Mouse (Mus musculus) midbrain, embryonic 10.5 days (tissue): ENCODE measurements at regions not wholly inside any gene's neighbourhood (a gene's known extent, or its start where the extent isn't known, plus 50 kb on each side); places are given as distances from the start of the nearest gene placed in this dataset.

Source experiments
- DNase-seq: peaks from one replicate; pipeline ENCODE4 v3.0.0-alpha.2; 2017; ENCODE audit warnings: low spot score
- H3K27ac ChIP-seq: fragments of 300-500 bp; sonication (generic); replicated peaks from 2 replicates; pipeline ENCODE4 v1.5.1; 2016; ENCODE audit warnings: mild to moderate bottlenecking
- H3K27me3 ChIP-seq: fragments of 300-500 bp; sonication (generic); 2 replicates; pipeline ENCODE4 v1.6.1; 2016; ENCODE audit warnings: low read depth, mild to moderate bottlenecking; ENCODE audit not compliant: poor library complexity, severe bottlenecking
- H3K36me3 ChIP-seq: fragments of 300-500 bp; sonication (generic); 2 replicates; pipeline ENCODE4 v1.6.1; 2016; ENCODE audit warnings: mild to moderate bottlenecking, moderate library complexity
- H3K4me1 ChIP-seq: fragments of 300-500 bp; sonication (generic); 2 replicates; pipeline ENCODE4 v1.6.1; 2016
- H3K4me3 ChIP-seq: fragments of 300-500 bp; sonication (generic); 2 replicates; pipeline ENCODE4 v1.5.1; 2016; ENCODE audit warnings: mild to moderate bottlenecking, moderate library complexity
- H3K9me3 ChIP-seq: fragments of 300-500 bp; sonication (generic); replicated peaks from 2 replicates; pipeline ENCODE4 v1.6.1; 2016; ENCODE audit warnings: mild to moderate bottlenecking
- WGBS: fragments of 180-500 bp; shearing (Covaris S2); methylation state at CpG from one replicate; pipeline ENCODE4 v1.1.7; 2016; 5-methylcytosine and 5-hydroxymethylcytosine counted together

DNA sequence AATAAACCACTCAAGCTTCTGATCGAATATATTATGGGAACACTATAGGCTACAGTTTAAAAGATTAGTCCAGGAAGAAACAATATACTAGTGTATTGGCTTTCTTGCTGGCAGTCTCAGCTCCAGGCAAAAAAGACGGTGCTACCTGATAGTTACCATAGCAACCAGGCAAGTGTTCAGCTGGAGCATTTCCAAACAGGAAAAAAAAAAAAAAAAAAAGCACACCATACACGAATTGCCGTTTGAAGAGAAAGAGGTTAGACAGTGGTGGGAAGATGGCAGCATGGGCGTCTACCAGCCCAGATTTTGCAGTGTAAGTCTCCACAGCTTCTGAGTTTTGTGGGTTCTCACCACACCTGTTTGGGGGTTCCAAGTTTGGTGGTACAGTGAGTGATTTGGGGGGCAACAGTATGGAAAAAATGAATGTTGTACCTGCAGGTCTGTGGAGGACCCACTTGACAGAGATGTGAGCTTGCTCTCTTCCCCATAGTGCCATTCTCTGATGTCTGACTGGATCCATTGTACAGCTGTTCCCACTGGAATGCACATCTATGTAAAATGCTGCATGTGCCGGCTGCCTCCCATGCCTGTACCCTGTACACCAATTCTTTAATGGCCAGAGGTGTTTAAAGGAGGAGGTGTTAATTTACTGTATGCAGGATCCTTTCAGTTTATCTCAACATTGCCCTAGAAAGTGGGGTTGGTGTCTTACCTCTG lies 89.0 kb upstream of the 4933402D24Rik start:
- Histone ChIP-seq H3K36me3 (no peaks in the 10 kb centered on the region), H3K9me3 (no peaks in the 10 kb centered on the region), H3K27ac (no peak overlapping the region), H3K4me1 (no peaks in the 10 kb centered on the region; the same call in 1 of the 2 replicates), H3K27me3 (no peaks in the 10 kb centered on the region), H3K4me3 (no peak overlapping the region)
- DNase-seq = no peak
- 75% methylated on average over 6 of the region's 6 CpGs for WGBS

DNA sequence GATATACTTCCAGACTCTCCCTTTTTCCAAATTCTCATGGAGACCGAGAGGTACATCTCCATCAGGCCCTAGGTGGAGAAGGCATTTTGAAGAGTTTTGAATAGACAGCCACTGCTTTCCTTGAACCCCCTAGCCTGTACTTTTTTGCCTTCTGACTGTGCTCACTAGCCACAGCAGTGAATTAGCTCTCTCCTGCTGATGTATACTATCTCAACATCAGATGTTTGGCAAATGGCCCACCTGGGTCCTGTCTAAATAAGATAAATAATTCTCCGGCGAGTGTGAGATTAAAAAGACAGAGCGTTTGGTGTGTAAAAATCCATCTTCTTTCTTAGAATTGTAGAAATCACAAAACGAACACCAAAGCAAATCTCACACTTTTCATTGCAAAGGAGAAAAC lies 88.4 kb upstream of the 4933402D24Rik start:
- H3K4me1 ChIP-seq = no peaks in the 10 kb centered on the region; the same call in 1 of the 2 replicates
- 88% methylated on average over 5 of the region's 5 CpGs for WGBS
- H3K27ac ChIP-seq = no peak overlapping the region
- no peaks in the 10 kb centered on the region for H3K9me3 ChIP-seq
- no peak overlapping the region for H3K4me3 ChIP-seq
- DNase-seq = no peak
- H3K27me3 ChIP-seq = no peaks in the 10 kb centered on the region
- H3K36me3 ChIP-seq = no peaks in the 10 kb centered on the region

DNA sequence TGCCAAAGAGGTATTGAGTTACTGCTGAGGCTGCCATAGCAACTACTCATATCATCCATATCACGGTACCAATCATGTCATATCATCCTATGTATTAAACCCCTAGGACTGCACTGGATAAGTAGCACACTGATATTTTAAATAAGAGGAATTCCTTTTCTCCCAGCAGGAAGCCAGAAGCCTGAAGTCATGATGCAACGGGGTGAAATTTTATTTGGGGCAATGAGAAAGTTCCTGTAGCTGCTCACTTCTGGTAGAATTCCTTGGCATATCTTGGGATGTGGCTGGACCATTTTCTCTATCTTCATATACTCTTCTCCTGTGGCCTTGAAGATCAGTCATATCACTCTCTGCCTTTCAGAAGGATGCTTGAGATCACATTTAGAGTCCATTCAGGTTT lies 87.3 kb upstream of the 4933402D24Rik start:
- Histone ChIP-seq H3K4me3 (no peak overlapping the region), H3K4me1 (no peaks in the 10 kb centered on the region; the same call in 1 of the 2 replicates), H3K36me3 (no peaks in the 10 kb centered on the region), H3K27ac (no peak overlapping the region), H3K27me3 (no peaks in the 10 kb centered on the region), H3K9me3 (no peaks in the 10 kb centered on the region)
- no peak for DNase-seq
- 92% methylated on average over 2 of the region's 2 CpGs for WGBS

DNA sequence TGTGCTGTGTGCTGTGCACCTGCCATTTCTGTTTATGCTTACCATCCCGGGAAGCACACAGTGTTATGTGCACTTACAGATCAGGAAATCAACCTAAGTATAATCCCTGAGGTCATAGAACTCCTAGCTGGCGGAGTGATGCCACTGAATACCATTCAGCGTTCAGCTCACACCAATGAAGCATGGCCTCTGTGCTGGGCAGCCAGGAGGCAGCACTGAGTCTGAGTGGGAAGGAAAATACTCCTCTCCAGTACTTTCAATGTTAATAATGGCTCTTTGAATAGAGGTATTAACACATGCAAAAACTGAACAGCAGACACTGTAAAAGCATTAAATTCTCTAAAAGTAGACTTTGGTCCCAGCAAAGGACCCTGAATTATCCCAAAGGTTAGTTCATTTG lies 85.7 kb upstream of the 4933402D24Rik start:
- Histone ChIP-seq H3K4me3 (no peak overlapping the region), H3K4me1 (no peaks in the 10 kb centered on the region; the same call in 1 of the 2 replicates), H3K27me3 (no peaks in the 10 kb centered on the region), H3K27ac (no peak overlapping the region), H3K36me3 (no peaks in the 10 kb centered on the region), H3K9me3 (no peaks in the 10 kb centered on the region)
- 69% methylated on average over 3 of the region's 3 CpGs for WGBS
- DNase-seq = no peak

DNA sequence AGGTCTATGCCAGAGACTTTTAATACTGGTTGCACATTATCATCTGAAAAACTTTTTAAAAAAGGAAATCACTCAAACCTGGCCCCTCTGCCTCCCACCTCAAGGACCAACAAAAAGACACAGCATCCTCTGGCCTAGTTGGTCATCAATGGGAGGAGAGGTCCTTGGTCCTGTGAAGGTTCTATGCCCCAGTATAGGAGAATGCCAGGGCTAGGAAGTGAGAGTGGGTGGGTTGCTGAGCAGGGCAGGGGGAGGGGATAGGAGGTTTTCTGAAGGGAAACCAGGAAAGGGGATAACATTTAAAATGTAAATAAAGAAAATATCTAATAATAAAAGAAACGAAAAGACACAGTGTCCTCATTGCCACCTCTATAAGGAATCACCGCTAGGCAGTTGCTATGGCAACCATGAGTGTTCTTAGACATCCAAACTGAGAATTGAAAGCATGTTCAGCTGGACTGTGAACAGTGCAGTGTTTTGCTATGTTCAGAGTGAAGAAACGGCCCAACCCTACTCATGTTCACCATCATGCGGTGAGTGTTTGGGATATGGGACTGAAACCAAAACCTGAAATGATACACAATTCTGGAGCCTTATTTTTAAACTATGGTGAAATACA lies 82.5 kb upstream of the 4933402D24Rik start:
- H3K4me3 ChIP-seq = no peak overlapping the region
- no peaks in the 10 kb centered on the region for H3K27me3 ChIP-seq
- H3K36me3 ChIP-seq = no peaks in the 10 kb centered on the region
- no peaks in the 10 kb centered on the region for H3K9me3 ChIP-seq
- WGBS = 73% methylated on average over 4 of the region's 4 CpGs
- no peaks in the 10 kb centered on the region; the same call in 1 of the 2 replicates for H3K4me1 ChIP-seq
- no peak for DNase-seq
- no peak overlapping the region for H3K27ac ChIP-seq

DNA sequence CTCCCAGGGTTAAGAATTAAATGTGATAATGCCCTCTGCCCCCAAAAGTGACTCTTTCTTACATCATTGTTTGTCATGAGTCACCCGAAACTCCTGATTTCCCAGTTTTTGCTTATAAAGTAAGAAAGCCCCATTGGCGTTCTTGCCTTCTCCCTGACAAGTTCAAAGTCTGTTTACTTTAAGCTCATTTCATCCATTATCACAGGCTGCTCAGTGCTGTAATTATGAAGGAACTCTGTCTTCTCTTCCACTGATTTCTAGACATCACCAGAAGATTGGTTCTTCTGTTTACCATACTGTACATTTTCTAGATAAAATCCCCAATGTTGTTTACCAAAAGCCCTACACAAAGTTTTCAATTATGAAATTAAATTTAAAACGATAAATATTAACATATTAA lies 81.2 kb upstream of the 4933402D24Rik start:
- H3K9me3 ChIP-seq = no peaks in the 10 kb centered on the region
- no peaks in the 10 kb centered on the region for H3K36me3 ChIP-seq
- H3K27ac ChIP-seq = no peak overlapping the region
- H3K27me3 ChIP-seq = no peaks in the 10 kb centered on the region
- no peak for DNase-seq
- H3K4me3 ChIP-seq = no peak overlapping the region
- 86% methylated on average over 3 of the region's 3 CpGs for WGBS
- H3K4me1 ChIP-seq = no peaks in the 10 kb centered on the region; the same call in 1 of the 2 replicates

DNA sequence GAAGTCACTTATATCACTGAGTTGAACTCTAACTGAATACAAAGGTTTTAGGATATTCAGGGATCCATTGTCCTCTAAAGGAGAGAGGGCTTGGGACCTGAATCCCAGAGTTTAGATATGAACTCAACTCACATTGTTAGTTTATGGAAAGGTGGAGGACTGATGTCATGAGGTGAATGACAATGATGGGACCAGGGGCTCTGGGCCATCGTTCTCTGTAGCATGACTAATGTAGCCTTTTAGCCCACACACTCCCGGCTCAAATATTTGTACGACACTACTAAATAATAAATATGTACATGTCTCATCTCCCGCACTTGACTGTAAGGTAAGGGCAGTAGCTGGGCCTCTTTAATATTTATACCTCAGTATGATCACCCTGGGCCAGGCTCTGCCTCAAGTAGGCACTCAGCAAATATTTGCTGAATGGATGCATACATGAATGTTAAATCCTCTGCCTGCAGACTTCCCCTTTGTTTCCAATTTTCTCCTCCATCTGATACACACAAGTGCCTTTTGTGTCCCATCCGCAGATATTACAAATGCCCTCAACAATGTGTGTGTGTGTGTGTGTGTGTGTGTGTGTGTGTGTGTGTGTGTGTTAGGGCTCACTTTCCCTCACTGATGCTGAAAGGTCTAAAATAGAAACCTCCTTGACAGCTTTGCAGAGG lies 59.2 kb upstream of the 4933402D24Rik start:
- no peak overlapping the region; the same call in 1 of the 2 replicates for H3K27ac ChIP-seq
- peaks cover 25% of the 10 kb centered on the region for H3K4me1 ChIP-seq
- no peak overlapping the region for H3K4me3 ChIP-seq
- H3K36me3 ChIP-seq = no peaks in the 10 kb centered on the region
- WGBS = 65% methylated on average over 5 of the region's 5 CpGs
- H3K9me3 ChIP-seq = no peaks in the 10 kb centered on the region
- no peaks in the 10 kb centered on the region for H3K27me3 ChIP-seq
- peak; percentile 38 for DNase-seq

DNA sequence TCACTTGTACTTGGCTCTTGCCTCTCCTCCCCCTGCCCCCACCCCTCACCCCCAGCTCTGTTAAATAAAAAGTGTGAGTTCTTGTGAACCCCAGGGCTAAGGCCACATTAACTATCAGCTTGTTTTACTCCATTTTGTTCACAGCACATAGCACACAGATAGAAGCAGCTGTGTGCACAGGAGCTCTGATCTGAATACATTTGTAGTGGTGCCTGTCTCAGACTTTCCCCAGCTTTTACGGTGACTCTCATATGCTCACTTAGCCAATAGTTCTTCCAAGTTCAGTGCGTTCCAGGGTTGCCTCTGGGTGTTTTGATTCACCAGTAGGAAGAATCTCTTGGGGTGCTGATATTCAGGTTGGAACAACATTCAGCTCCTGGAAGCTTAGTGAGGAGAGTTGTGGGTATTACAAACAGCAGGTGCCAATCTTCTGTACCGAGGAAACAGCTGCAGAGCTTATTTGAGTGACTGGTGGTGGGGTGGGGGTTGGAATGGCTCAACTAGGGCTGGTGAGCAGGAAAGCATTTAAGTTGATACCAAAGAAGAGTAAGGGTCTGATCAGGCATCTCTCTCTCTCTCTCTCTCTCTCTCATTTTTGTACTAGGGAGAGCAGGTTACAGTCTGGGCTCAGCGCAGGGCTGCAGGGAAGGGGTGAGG lies 51.7 kb upstream of the 4933402D24Rik start:
- Histone ChIP-seq H3K4me3 (no peak overlapping the region), H3K9me3 (no peaks in the 10 kb centered on the region), H3K4me1 (peaks cover 24% of the 10 kb centered on the region), H3K27me3 (no peaks in the 10 kb centered on the region), H3K27ac (peak overlapping the region; percentile 57), H3K36me3 (no peaks in the 10 kb centered on the region)
- no peak for DNase-seq
- 68% methylated on average over 4 of the region's 4 CpGs for WGBS

DNA sequence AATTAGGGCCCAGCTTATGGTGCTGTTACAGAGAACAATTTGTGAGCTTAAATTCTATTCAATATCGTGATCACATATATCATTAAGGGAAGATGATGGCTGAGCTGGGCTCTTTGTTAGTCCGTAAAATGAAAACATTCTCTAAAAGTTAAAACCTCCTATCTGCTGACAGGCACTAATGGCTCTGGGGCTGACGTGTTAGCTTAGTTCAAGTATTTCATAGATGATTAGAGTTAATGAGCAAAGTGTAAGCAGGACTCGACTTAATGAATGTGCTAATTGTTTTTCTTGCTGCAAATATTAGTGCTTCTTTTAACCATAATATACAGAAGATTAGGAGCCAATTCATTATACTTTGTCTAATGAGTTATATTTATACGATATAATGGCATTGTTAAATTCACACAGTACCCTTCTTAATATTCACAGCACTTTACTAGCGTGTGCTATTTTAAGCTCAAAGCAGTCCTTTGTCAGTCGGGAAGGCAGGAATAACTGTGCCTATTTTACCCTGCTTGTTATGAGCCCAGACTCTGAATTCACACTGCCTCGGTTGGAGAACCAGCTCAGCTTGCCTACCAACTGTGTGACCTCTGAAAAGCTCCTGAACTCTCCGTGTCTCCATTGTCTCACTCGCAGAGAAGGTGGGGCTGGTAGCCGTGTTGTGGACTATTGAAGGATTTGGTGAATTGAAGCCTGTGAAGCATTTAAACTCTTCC lies 50.6 kb upstream of the 4933402D24Rik start:
- no peaks in the 10 kb centered on the region for H3K27me3 ChIP-seq
- no peaks in the 10 kb centered on the region for H3K9me3 ChIP-seq
- DNase-seq = no peak
- WGBS = 58% methylated on average over 11 of the region's 11 CpGs
- no peaks in the 10 kb centered on the region for H3K36me3 ChIP-seq
- H3K4me1 ChIP-seq = peaks cover 22% of the 10 kb centered on the region
- H3K27ac ChIP-seq = peak overlapping the region; percentile 57; the same call in 1 of the 2 replicates
- H3K4me3 ChIP-seq = no peak overlapping the region
